Mouse (Mus musculus): ENCODE data around the gene Fkbp5. TPM values are rescaled to one million over a fixed set of nuclear protein-coding genes. Genes with fewer than 3 reads are reported as not detected.
"Not testable (repeated sequence)": the region's sequence is repeated elsewhere in the genome, so short reads cannot be mapped to it uniquely, and the experiment has no call there.

Gene Fkbp5
- polyA plus RNA-seq (2014; fragmentation: Nextera tagmentation; extraction: Ambion mirVana) = 10.0 and 14.0 TPM in 2 replicates

- peak within 1 kb of the TSS; percentile 52 for H3K9ac ChIP-seq (ENCODE audit: low read depth, low read length)
- H3K27me3 ChIP-seq (ENCODE audit: control insufficient read depth, insufficient read depth, low read length) = 0 out of 2 replicates have a peak, but pooled peaks cover 5% of the 10 kb centered on the region
- peak within 1 kb of the TSS; percentile 38 for H3K4me3 ChIP-seq (ENCODE audit: low read length)
- no peaks in the 10 kb centered on the region for H3K36me3 ChIP-seq (ENCODE audit: control insufficient read depth, insufficient read depth, low read length)
- peak within 1 kb of the TSS; percentile 59; the same call in 1 of the 2 replicates for H3K27ac ChIP-seq (ENCODE audit: low read depth, low read length)
- 4% methylated on average over 16 of the region's 16 CpGs for WGBS
- peak within 1 kb of the TSS; percentile 71 for H3K4me2 ChIP-seq (replicated peaks; ENCODE audit: low read depth, low read length)
- peaks cover 23% of the 10 kb centered on the region for H3K4me1 ChIP-seq (ENCODE audit: control insufficient read depth, insufficient read depth, low read length)
- peak; percentile 70 for ATAC-seq (ENCODE audit: low FRiP score, low TSS enrichment)
- no peaks in the 10 kb centered on the region for H3K9me3 ChIP-seq (ENCODE audit: control insufficient read depth, low read length)
Measured at GRCm38 (mm10) chr17:28517441-28517955, at the start of gene Fkbp5. Gene Fkbp5 (minus strand): TSS chr17:28517527.

- H3K9ac ChIP-seq (ENCODE audit: low read depth, low read length) = no peak overlapping the region
- no peaks in the 10 kb centered on the region for H3K9me3 ChIP-seq (ENCODE audit: control insufficient read depth, low read length)
- H3K36me3 ChIP-seq (ENCODE audit: control insufficient read depth, insufficient read depth, low read length) = no peaks in the 10 kb centered on the region
- H3K4me1 ChIP-seq (ENCODE audit: control insufficient read depth, insufficient read depth, low read length) = no peaks in the 10 kb centered on the region
- no peaks in the 10 kb centered on the region for H3K27me3 ChIP-seq (ENCODE audit: control insufficient read depth, insufficient read depth, low read length)
- H3K4me2 ChIP-seq (replicated peaks; ENCODE audit: low read depth, low read length) = no peak overlapping the region
- H3K27ac ChIP-seq (ENCODE audit: low read depth, low read length) = no peak overlapping the region
- ATAC-seq (ENCODE audit: low FRiP score, low TSS enrichment) = no peak
- no peak overlapping the region for H3K4me3 ChIP-seq (ENCODE audit: low read length)
Measured at GRCm38 (mm10) chr17:28565181-28565580, 47.9 kb upstream of the Fkbp5 start.

- Histone ChIP-seq H3K4me2 (replicated peaks; ENCODE audit: low read depth, low read length) (no peak overlapping the region), H3K4me3 (ENCODE audit: low read length) (no peak overlapping the region), H3K27me3 (ENCODE audit: control insufficient read depth, insufficient read depth, low read length) (no peaks in the 10 kb centered on the region), H3K4me1 (ENCODE audit: control insufficient read depth, insufficient read depth, low read length) (no peaks in the 10 kb centered on the region), H3K9ac (ENCODE audit: low read depth, low read length) (no peak overlapping the region), H3K9me3 (ENCODE audit: control insufficient read depth, low read length) (no peaks in the 10 kb centered on the region), H3K27ac (ENCODE audit: low read depth, low read length) (no peak overlapping the region), H3K36me3 (ENCODE audit: control insufficient read depth, insufficient read depth, low read length) (no peaks in the 10 kb centered on the region)
- ATAC-seq (ENCODE audit: low FRiP score, low TSS enrichment) = no peak
- 56% methylated on average over 7 of the region's 7 CpGs for WGBS
Measured at GRCm38 (mm10) chr17:28561613-28562012, 44.3 kb upstream of the Fkbp5 start.

- Histone ChIP-seq H3K4me2 (replicated peaks; ENCODE audit: low read depth, low read length) (no peak within 1 kb of the TSS), H3K4me1 (ENCODE audit: control insufficient read depth, insufficient read depth, low read length) (no peaks in the 10 kb centered on the region), H3K27me3 (ENCODE audit: control insufficient read depth, insufficient read depth, low read length) (no peaks in the 10 kb centered on the region), H3K4me3 (ENCODE audit: low read length) (no peak within 1 kb of the TSS), H3K36me3 (ENCODE audit: control insufficient read depth, insufficient read depth, low read length) (no peaks in the 10 kb centered on the region), H3K27ac (ENCODE audit: low read depth, low read length) (no peak within 1 kb of the TSS), H3K9ac (ENCODE audit: low read depth, low read length) (no peak within 1 kb of the TSS), H3K9me3 (ENCODE audit: control insufficient read depth, low read length) (no peaks in the 10 kb centered on the region)
- no peak for ATAC-seq (ENCODE audit: low FRiP score, low TSS enrichment)
- WGBS = 82% methylated on average over 4 of the region's 4 CpGs
Measured at GRCm38 (mm10) chr17:28560598-28560997, 43.3 kb upstream of the Fkbp5 start, which contains the start of gene Clps. Gene Clps (minus strand): TSS chr17:28560766.

GRCm38 (mm10) chr17:28557772-28558171 is 40.4 kb upstream of the Fkbp5 start:
- H3K9ac ChIP-seq (ENCODE audit: low read depth, low read length) = no peak overlapping the region
- no peak overlapping the region for H3K27ac ChIP-seq (ENCODE audit: low read depth, low read length)
- no peak for ATAC-seq (ENCODE audit: low FRiP score, low TSS enrichment)
- H3K36me3 ChIP-seq (ENCODE audit: control insufficient read depth, insufficient read depth, low read length) = no peaks in the 10 kb centered on the region
- no peak overlapping the region for H3K4me2 ChIP-seq (replicated peaks; ENCODE audit: low read depth, low read length)
- H3K4me3 ChIP-seq (ENCODE audit: low read length) = no peak overlapping the region
- WGBS = 75% methylated on average over 6 of the region's 6 CpGs
- H3K9me3 ChIP-seq (ENCODE audit: control insufficient read depth, low read length) = no peaks in the 10 kb centered on the region
- no peaks in the 10 kb centered on the region for H3K4me1 ChIP-seq (ENCODE audit: control insufficient read depth, insufficient read depth, low read length)
- no peaks in the 10 kb centered on the region for H3K27me3 ChIP-seq (ENCODE audit: control insufficient read depth, insufficient read depth, low read length)

GRCm38 (mm10) chr17:28556635-28557396 is 39.5 kb upstream of the Fkbp5 start:
- Histone ChIP-seq H3K4me2 (replicated peaks; ENCODE audit: low read depth, low read length) (no peak overlapping the region), H3K9me3 (ENCODE audit: control insufficient read depth, low read length) (no peaks in the 10 kb centered on the region), H3K27ac (ENCODE audit: low read depth, low read length) (no peak overlapping the region), H3K4me3 (ENCODE audit: low read length) (no peak overlapping the region), H3K4me1 (ENCODE audit: control insufficient read depth, insufficient read depth, low read length) (no peaks in the 10 kb centered on the region), H3K27me3 (ENCODE audit: control insufficient read depth, insufficient read depth, low read length) (no peaks in the 10 kb centered on the region), H3K9ac (ENCODE audit: low read depth, low read length) (no peak overlapping the region), H3K36me3 (ENCODE audit: control insufficient read depth, insufficient read depth, low read length) (no peaks in the 10 kb centered on the region)
- 50% methylated on average over 6 of the region's 6 CpGs for WGBS
- no peak for ATAC-seq (ENCODE audit: low FRiP score, low TSS enrichment)

- H3K36me3 ChIP-seq (ENCODE audit: control insufficient read depth, insufficient read depth, low read length); H3K4me1 ChIP-seq (ENCODE audit: control insufficient read depth, insufficient read depth, low read length); H3K4me2 ChIP-seq (replicated peaks; ENCODE audit: low read depth, low read length); H3K9me3 ChIP-seq (ENCODE audit: control insufficient read depth, low read length); H3K9ac ChIP-seq (ENCODE audit: low read depth, low read length); H3K27me3 ChIP-seq (ENCODE audit: control insufficient read depth, insufficient read depth, low read length); H3K4me3 ChIP-seq (ENCODE audit: low read length); H3K27ac ChIP-seq (ENCODE audit: low read depth, low read length); ATAC-seq (ENCODE audit: low FRiP score, low TSS enrichment): not testable (repeated sequence)
- WGBS = 92% methylated on average over 4 of the region's 4 CpGs
Measured at GRCm38 (mm10) chr17:28554021-28554420, 36.7 kb upstream of the Fkbp5 start.

GRCm38 (mm10) chr17:28553040-28553793 is 35.9 kb upstream of the Fkbp5 start:
- no peak overlapping the region for H3K4me3 ChIP-seq (ENCODE audit: low read length)
- no peak overlapping the region for H3K9ac ChIP-seq (ENCODE audit: low read depth, low read length)
- no peak for ATAC-seq (ENCODE audit: low FRiP score, low TSS enrichment)

GRCm38 (mm10) chr17:28549111-28549510 is 31.8 kb upstream of the Fkbp5 start, which contains the start of gene Clpsl2:
Gene Clpsl2 (plus strand): TSS chr17:28549411.
- no peaks in the 10 kb centered on the region for H3K4me1 ChIP-seq (ENCODE audit: control insufficient read depth, insufficient read depth, low read length)
- H3K9ac ChIP-seq (ENCODE audit: low read depth, low read length) = no peak within 1 kb of the TSS
- no peak for ATAC-seq (ENCODE audit: low FRiP score, low TSS enrichment)
- H3K27ac ChIP-seq (ENCODE audit: low read depth, low read length) = no peak within 1 kb of the TSS
- WGBS = 81% methylated on average over 14 of the region's 14 CpGs
- no peaks in the 10 kb centered on the region for H3K9me3 ChIP-seq (ENCODE audit: control insufficient read depth, low read length)
- H3K36me3 ChIP-seq (ENCODE audit: control insufficient read depth, insufficient read depth, low read length) = no peaks in the 10 kb centered on the region
- H3K27me3 ChIP-seq (ENCODE audit: control insufficient read depth, insufficient read depth, low read length) = no peaks in the 10 kb centered on the region
- H3K4me3 ChIP-seq (ENCODE audit: low read length) = no peak within 1 kb of the TSS
- no peak within 1 kb of the TSS for H3K4me2 ChIP-seq (replicated peaks; ENCODE audit: low read depth, low read length)

More at GRCm38 (mm10) chr17:28553040-28553793, 35.9 kb upstream of the Fkbp5 start:
- H3K27me3 ChIP-seq (ENCODE audit: control insufficient read depth, insufficient read depth, low read length) = no peaks in the 10 kb centered on the region
- no peaks in the 10 kb centered on the region for H3K36me3 ChIP-seq (ENCODE audit: control insufficient read depth, insufficient read depth, low read length)
- no peaks in the 10 kb centered on the region for H3K4me1 ChIP-seq (ENCODE audit: control insufficient read depth, insufficient read depth, low read length)
- H3K4me2 ChIP-seq (replicated peaks; ENCODE audit: low read depth, low read length) = no peak overlapping the region
- 5% methylated on average over 14 of the region's 14 CpGs for WGBS
- H3K27ac ChIP-seq (ENCODE audit: low read depth, low read length) = no peak overlapping the region
- H3K9me3 ChIP-seq (ENCODE audit: control insufficient read depth, low read length) = no peaks in the 10 kb centered on the region
